Mouse (Mus musculus) midbrain, embryonic 12.5 days (tissue): Measurements from ENCODE around the gene Casz1. TPM values are rescaled to one million over a fixed set of nuclear protein-coding genes. Genes with fewer than 3 reads are reported as not detected.

ENCODE experiments used
- ATAC-seq: fragments of 200-750 bp; cut with Nextera tagmentation; 2 replicates; pipeline ENCODE4 v1.8.0; 2017; ENCODE audit warnings: low read depth, moderate TSS enrichment, moderate library complexity; ENCODE audit not compliant: low FRiP score
- H3K27ac ChIP-seq: fragments of 300-500 bp; sonication (generic); replicated peaks from 2 replicates; pipeline ENCODE4 v1.5.1; 2016; ENCODE audit warnings: mild to moderate bottlenecking
- H3K27me3 ChIP-seq: fragments of 300-500 bp; sonication (generic); 2 replicates; pipeline ENCODE4 v1.6.1; 2016; ENCODE audit warnings: mild to moderate bottlenecking
- H3K36me3 ChIP-seq: fragments of 300-500 bp; sonication (generic); 2 replicates; pipeline ENCODE4 v1.6.1; 2016
- H3K4me1 ChIP-seq: fragments of 300-500 bp; sonication (generic); 2 replicates; pipeline ENCODE4 v1.6.1; 2016
- H3K4me2 ChIP-seq: fragments of 300-500 bp; sonication (generic); replicated peaks from 2 replicates; pipeline ENCODE4 v1.6.1; 2016; ENCODE audit warnings: mild to moderate bottlenecking, moderate library complexity
- H3K4me3 ChIP-seq: fragments of 300-500 bp; sonication (generic); 2 replicates; pipeline ENCODE4 v1.5.1; 2016; ENCODE audit warnings: mild to moderate bottlenecking
- H3K9ac ChIP-seq: fragments of 300-500 bp; sonication (generic); replicated peaks from 2 replicates; pipeline ENCODE4 v1.6.1; 2016; ENCODE audit warnings: mild to moderate bottlenecking, moderate library complexity
- H3K9me3 ChIP-seq: fragments of 300-500 bp; sonication (generic); 2 replicates; pipeline ENCODE4 v1.6.1; 2016; ENCODE audit warnings: mild to moderate bottlenecking
- WGBS: fragments of 180-500 bp; shearing (Covaris S2); methylation state at CpG from one replicate; pipeline ENCODE4 v1.1.7; 2016; 5-methylcytosine and 5-hydroxymethylcytosine counted together
- polyA plus RNA-seq: library from polyadenylated mRNA; unstranded; fragments of >200 nt; fragmentation: Nextera tagmentation; extraction: Ambion mirVana; gene quantifications from 2 replicates; pipeline ENCODE4 v1.2.1, GENCODE M21; 2016

The Casz1 gene
- polyA plus RNA-seq, 1 experiment from 2014 or later = 3.3 TPM

DNA sequence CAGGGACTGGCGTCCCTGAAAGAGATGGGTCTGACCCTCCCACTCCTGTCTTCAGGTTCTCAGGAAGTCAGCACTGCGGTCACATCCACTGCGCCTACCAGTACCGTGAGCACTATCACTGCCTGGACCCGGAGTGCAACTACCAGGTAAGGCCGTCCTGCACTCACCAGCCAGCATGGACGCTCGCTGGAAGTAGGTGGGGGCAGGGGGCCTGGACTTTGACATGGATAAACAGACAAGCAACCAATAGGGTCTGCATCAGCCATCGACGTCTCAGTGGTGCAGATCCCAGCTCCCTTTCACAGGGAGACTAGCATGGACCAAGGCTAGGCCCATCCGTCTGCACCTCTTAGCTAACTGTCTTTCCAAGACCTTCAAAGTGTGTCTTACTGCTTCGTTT, 131.9 kb downstream of the Casz1 start:
- no peak overlapping the region for H3K4me3 ChIP-seq
- H3K4me2 ChIP-seq = no peak overlapping the region
- no peaks in the 10 kb centered on the region for H3K9me3 ChIP-seq
- H3K9ac ChIP-seq = no peak overlapping the region
- ATAC-seq = no peak
- no peaks in the 10 kb centered on the region for H3K36me3 ChIP-seq
- H3K27me3 ChIP-seq = peaks cover 93% of the 10 kb centered on the region
- H3K27ac ChIP-seq = no peak overlapping the region
- H3K4me1 ChIP-seq = peaks cover 31% of the 10 kb centered on the region
- 90% methylated on average over 12 of the region's 12 CpGs for WGBS

- no peak overlapping the region for H3K4me2 ChIP-seq
- H3K9me3 ChIP-seq = no peaks in the 10 kb centered on the region
- ATAC-seq = no peak
- peaks cover 33% of the 10 kb centered on the region for H3K4me1 ChIP-seq
- peaks cover 92% of the 10 kb centered on the region for H3K27me3 ChIP-seq
- H3K9ac ChIP-seq = no peak overlapping the region
- 91% methylated on average over 12 of the region's 12 CpGs for WGBS
- no peaks in the 10 kb centered on the region for H3K36me3 ChIP-seq
- H3K4me3 ChIP-seq = no peak overlapping the region
- no peak overlapping the region for H3K27ac ChIP-seq
These were observed 132.5 kb downstream of the Casz1 start for GRCm38 (mm10) chr4:148936727-148937126.

- Histone ChIP-seq H3K9me3 (no peaks in the 10 kb centered on the region), H3K36me3 (no peaks in the 10 kb centered on the region), H3K27ac (no peak overlapping the region), H3K4me1 (peaks cover 33% of the 10 kb centered on the region), H3K27me3 (peaks cover 93% of the 10 kb centered on the region), H3K4me3 (no peak overlapping the region), H3K4me2 (no peak overlapping the region), H3K9ac (no peak overlapping the region)
- whole genome bisulfite sequencing = 91% methylated on average over 26 of the region's 26 CpGs
- ATAC-seq = no peak
These were observed 134.3 kb downstream of the Casz1 start for GRCm38 (mm10) chr4:148938546-148938945.

- Histone ChIP-seq H3K4me3 (no peak overlapping the region), H3K9ac (peak overlapping the region; percentile 16; the same call in 1 of the 2 replicates), H3K9me3 (no peaks in the 10 kb centered on the region), H3K4me1 (peaks cover 21% of the 10 kb centered on the region), H3K4me2 (peak overlapping the region; percentile 45), H3K27me3 (peaks cover 93% of the 10 kb centered on the region), H3K36me3 (no peaks in the 10 kb centered on the region), H3K27ac (peak overlapping the region; percentile 30)
- ATAC-seq = peak; percentile 97
- WGBS = 6% methylated on average over 24 of the region's 25 CpGs
These were observed 136.5 kb downstream of the Casz1 start for GRCm38 (mm10) chr4:148940674-148941211.

GRCm38 (mm10) chr4:148941321-148941720, 137.1 kb downstream of the Casz1 start:
- Histone ChIP-seq H3K27me3 (peaks cover 93% of the 10 kb centered on the region), H3K9me3 (no peaks in the 10 kb centered on the region), H3K4me3 (no peak overlapping the region), H3K4me1 (peaks cover 19% of the 10 kb centered on the region), H3K27ac (peak overlapping the region; percentile 59), H3K4me2 (peak overlapping the region; percentile 45), H3K36me3 (no peaks in the 10 kb centered on the region), H3K9ac (peak overlapping the region; percentile 16; the same call in 1 of the 2 replicates)
- no peak for ATAC-seq
- WGBS = 50% methylated on average over 11 of the region's 11 CpGs

DNA sequence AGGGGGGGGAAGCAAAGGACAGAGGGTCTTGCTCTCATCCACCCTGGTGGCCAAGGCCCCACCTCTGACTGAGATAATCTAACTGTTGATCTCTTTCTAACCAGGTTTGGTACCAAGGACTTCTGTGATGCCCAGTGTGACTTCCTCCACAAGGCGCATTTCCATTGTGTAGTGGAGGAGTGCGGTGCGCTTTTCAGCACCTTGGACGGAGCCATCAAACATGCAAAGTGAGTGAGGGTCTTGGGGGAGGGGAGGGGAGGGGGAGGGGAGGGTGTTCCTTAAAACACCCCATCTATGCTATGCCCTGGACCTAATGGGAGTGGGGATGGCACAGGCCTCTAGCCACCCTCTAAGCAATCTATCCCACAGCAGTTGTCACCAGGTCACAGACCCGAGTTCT, 138.9 kb downstream of the Casz1 start:
- Histone ChIP-seq H3K4me3 (no peak overlapping the region), H3K27ac (no peak overlapping the region), H3K27me3 (peaks cover 93% of the 10 kb centered on the region), H3K9me3 (no peaks in the 10 kb centered on the region), H3K36me3 (no peaks in the 10 kb centered on the region), H3K9ac (no peak overlapping the region), H3K4me2 (no peak overlapping the region), H3K4me1 (peaks cover 23% of the 10 kb centered on the region)
- 25% methylated on average over 5 of the region's 5 CpGs for WGBS
- no peak for ATAC-seq

GRCm38 (mm10) chr4:148945476-148945881, 141.2 kb downstream of the Casz1 start:
- H3K9ac ChIP-seq = no peak overlapping the region
- H3K4me1 ChIP-seq = peaks cover 30% of the 10 kb centered on the region
- 82% methylated on average over 4 of the region's 4 CpGs for WGBS
- H3K9me3 ChIP-seq = no peaks in the 10 kb centered on the region
- H3K4me2 ChIP-seq = no peak overlapping the region
- H3K27me3 ChIP-seq = peaks cover 94% of the 10 kb centered on the region
- H3K36me3 ChIP-seq = no peaks in the 10 kb centered on the region
- H3K27ac ChIP-seq = no peak overlapping the region
- no peak for ATAC-seq
- no peak overlapping the region for H3K4me3 ChIP-seq

- Histone ChIP-seq H3K4me2 (no peak overlapping the region), H3K27ac (no peak overlapping the region), H3K4me3 (no peak overlapping the region), H3K9me3 (no peaks in the 10 kb centered on the region), H3K9ac (no peak overlapping the region), H3K27me3 (peaks cover 98% of the 10 kb centered on the region), H3K4me1 (peaks cover 30% of the 10 kb centered on the region), H3K36me3 (no peaks in the 10 kb centered on the region)
- ATAC-seq = no peak
- 89% methylated on average over 8 of the region's 8 CpGs for WGBS
These were observed 141.8 kb downstream of the Casz1 start for GRCm38 (mm10) chr4:148946071-148946470.

- H3K36me3 ChIP-seq = no peaks in the 10 kb centered on the region
- peaks cover 100% of the 10 kb centered on the region for H3K27me3 ChIP-seq
- H3K4me3 ChIP-seq = no peak overlapping the region
- H3K4me2 ChIP-seq = no peak overlapping the region
- ATAC-seq = no peak
- H3K9me3 ChIP-seq = no peaks in the 10 kb centered on the region
- no peak overlapping the region for H3K27ac ChIP-seq
- no peak overlapping the region for H3K9ac ChIP-seq
- WGBS = 53% methylated on average over 10 of the region's 10 CpGs
- H3K4me1 ChIP-seq = peaks cover 42% of the 10 kb centered on the region
These were observed 143.7 kb downstream of the Casz1 start for GRCm38 (mm10) chr4:148947833-148948388.

DNA sequence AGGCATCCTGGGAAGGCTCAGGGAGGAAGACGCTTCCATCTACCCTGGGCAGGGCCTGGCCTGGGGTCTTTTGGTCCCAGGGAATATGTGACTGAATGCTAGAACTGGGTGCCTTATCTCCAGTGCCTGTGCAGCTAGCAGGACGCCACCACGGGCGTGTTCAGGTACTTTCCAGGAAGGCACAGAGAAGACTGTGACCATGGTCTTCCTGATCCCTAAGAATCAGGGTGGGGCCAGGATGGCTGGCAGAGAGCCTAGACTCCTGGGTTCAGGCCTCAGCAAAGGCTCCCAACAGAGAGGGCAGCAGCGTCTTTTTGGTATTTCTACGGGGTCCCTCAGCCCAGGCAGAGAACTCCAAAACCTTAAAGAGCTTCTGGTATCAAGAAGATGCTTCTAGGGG, 146.3 kb downstream of the Casz1 start:
- no peak for ATAC-seq
- WGBS = 78% methylated on average over 6 of the region's 6 CpGs
- Histone ChIP-seq H3K9me3 (no peaks in the 10 kb centered on the region), H3K9ac (no peak overlapping the region), H3K4me3 (no peak overlapping the region), H3K4me2 (no peak overlapping the region), H3K4me1 (peaks cover 48% of the 10 kb centered on the region), H3K36me3 (no peaks in the 10 kb centered on the region), H3K27ac (no peak overlapping the region), H3K27me3 (peaks cover 95% of the 10 kb centered on the region)

- Histone ChIP-seq H3K27me3 (peaks cover 93% of the 10 kb centered on the region), H3K9me3 (no peaks in the 10 kb centered on the region), H3K4me2 (no peak overlapping the region), H3K27ac (0 out of 2 replicates have a peak overlapping the region, but pooled peaks have one; percentile 35), H3K4me1 (peaks cover 48% of the 10 kb centered on the region), H3K9ac (no peak overlapping the region), H3K36me3 (no peaks in the 10 kb centered on the region), H3K4me3 (0 out of 2 replicates have a peak overlapping the region, but pooled peaks have one; percentile 49)
- 42% methylated on average over 25 of the region's 25 CpGs for WGBS
- peak; percentile 17; the same call in 1 of the 2 replicates for ATAC-seq
These were observed 146.9 kb downstream of the Casz1 start for GRCm38 (mm10) chr4:148950932-148951650.

GRCm38 (mm10) chr4:148951821-148952291, 147.6 kb downstream of the Casz1 start:
- Histone ChIP-seq H3K4me3 (peak overlapping the region; percentile 49), H3K27ac (no peak overlapping the region), H3K27me3 (peaks cover 93% of the 10 kb centered on the region), H3K9me3 (no peaks in the 10 kb centered on the region), H3K4me2 (peak overlapping the region; percentile 86), H3K36me3 (no peaks in the 10 kb centered on the region), H3K9ac (peak overlapping the region; percentile 54), H3K4me1 (peaks cover 48% of the 10 kb centered on the region)
- peak; percentile 36 for ATAC-seq
- 6% methylated on average over 39 of the region's 44 CpGs for WGBS
